Mouse (Mus musculus): ENCODE results near the gene Npcd. TPM values are rescaled to one million over a fixed set of nuclear protein-coding genes. Genes with fewer than 3 reads are reported as not detected.

Npcd gene
- polyA plus RNA-seq, 1 experiment from 2014 or later = 0.26 TPM

GRCm38 (mm10) chr15:79791502-79791901 lies 42.5 kb downstream of the Npcd start:
- Histone ChIP-seq H3K27ac (ENCODE audit: low read depth, low read length) (no peak overlapping the region), H3K4me2 (replicated peaks; ENCODE audit: low read depth, low read length) (no peak overlapping the region), H3K27me3 (ENCODE audit: control insufficient read depth, insufficient read depth, low read length) (peaks cover 2% of the 10 kb centered on the region; the same call in 1 of the 2 replicates), H3K36me3 (ENCODE audit: control insufficient read depth, insufficient read depth, low read length) (no peaks in the 10 kb centered on the region), H3K4me3 (ENCODE audit: low read depth, low read length) (no peak overlapping the region), H3K9me3 (ENCODE audit: control insufficient read depth, low read length) (no peaks in the 10 kb centered on the region), H3K4me1 (replicated peaks; ENCODE audit: control insufficient read depth, insufficient read depth, low read length) (peaks cover 6% of the 10 kb centered on the region), H3K9ac (ENCODE audit: low read depth, low read length) (no peak overlapping the region)
- DNase-seq (ENCODE audit: low spot score) (peak; percentile 77), ATAC-seq (ENCODE audit: low FRiP score) (no peak)
- 3% methylated on average over 11 of the region's 12 CpGs for WGBS

GRCm38 (mm10) chr15:79790905-79791304 lies 43.1 kb downstream of the Npcd start:
- no peak for DNase-seq (ENCODE audit: low spot score)
- Histone ChIP-seq H3K4me3 (ENCODE audit: low read depth, low read length) (no peak overlapping the region), H3K27ac (ENCODE audit: low read depth, low read length) (no peak overlapping the region), H3K9me3 (ENCODE audit: control insufficient read depth, low read length) (no peaks in the 10 kb centered on the region), H3K27me3 (ENCODE audit: control insufficient read depth, insufficient read depth, low read length) (peaks cover 2% of the 10 kb centered on the region; the same call in 1 of the 2 replicates), H3K9ac (ENCODE audit: low read depth, low read length) (no peak overlapping the region), H3K4me2 (replicated peaks; ENCODE audit: low read depth, low read length) (no peak overlapping the region), H3K36me3 (ENCODE audit: control insufficient read depth, insufficient read depth, low read length) (no peaks in the 10 kb centered on the region), H3K4me1 (replicated peaks; ENCODE audit: control insufficient read depth, insufficient read depth, low read length) (peaks cover 6% of the 10 kb centered on the region)
- no peak for ATAC-seq (ENCODE audit: low FRiP score)
- WGBS = 86% methylated on average over 6 of the region's 6 CpGs

DNA sequence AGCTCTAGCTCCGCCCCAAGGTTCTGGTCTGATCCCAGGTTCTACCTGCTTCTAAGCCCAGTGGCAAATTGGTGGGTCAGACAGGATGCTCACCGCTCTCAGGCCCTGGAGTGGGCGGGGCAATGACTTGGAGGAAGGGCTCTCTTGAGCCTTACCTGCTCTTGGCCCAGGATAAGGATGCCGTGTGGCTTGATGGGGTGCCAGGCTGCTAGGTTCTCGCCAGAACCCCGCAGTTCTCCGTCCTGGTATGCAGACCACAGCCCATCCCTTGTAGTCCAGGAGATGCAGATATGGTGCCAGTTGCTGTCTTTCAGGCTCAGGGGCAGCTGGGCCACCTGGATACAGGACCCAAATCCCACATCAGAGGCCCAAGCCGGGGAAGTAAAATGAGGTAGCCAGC lies 43.9 kb downstream of the Npcd start:
- Histone ChIP-seq H3K27me3 (ENCODE audit: control insufficient read depth, insufficient read depth, low read length) (peaks cover 2% of the 10 kb centered on the region; the same call in 1 of the 2 replicates), H3K4me1 (replicated peaks; ENCODE audit: control insufficient read depth, insufficient read depth, low read length) (peaks cover 6% of the 10 kb centered on the region), H3K27ac (ENCODE audit: low read depth, low read length) (no peak overlapping the region), H3K36me3 (ENCODE audit: control insufficient read depth, insufficient read depth, low read length) (no peaks in the 10 kb centered on the region), H3K4me2 (replicated peaks; ENCODE audit: low read depth, low read length) (no peak overlapping the region), H3K9ac (ENCODE audit: low read depth, low read length) (no peak overlapping the region), H3K4me3 (ENCODE audit: low read depth, low read length) (no peak overlapping the region), H3K9me3 (ENCODE audit: control insufficient read depth, low read length) (no peaks in the 10 kb centered on the region)
- ATAC-seq (ENCODE audit: low FRiP score) = no peak
- WGBS = 54% methylated on average over 8 of the region's 8 CpGs
- DNase-seq (ENCODE audit: low spot score) = no peak

DNA sequence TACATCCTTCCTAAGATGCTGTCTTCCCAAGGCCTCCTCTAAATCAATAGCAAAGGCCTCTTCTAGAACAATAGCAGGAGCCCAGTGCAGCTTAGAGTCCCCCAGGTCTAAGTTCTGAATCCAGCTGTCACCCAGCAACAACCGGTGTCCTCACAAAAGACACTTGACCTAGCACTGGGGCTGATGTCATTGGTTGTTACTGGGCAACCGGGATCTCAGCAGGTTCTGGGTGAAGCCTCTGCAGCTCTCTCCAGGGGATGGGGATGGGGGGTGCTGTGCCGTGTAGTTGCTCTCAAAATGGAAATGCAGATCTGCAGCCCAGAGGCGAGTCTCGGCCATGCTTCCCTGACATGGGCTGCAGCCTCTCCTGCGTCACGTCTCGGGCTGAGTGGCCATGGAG lies 46.2 kb downstream of the Npcd start:
- Histone ChIP-seq H3K9me3 (ENCODE audit: control insufficient read depth, low read length) (no peaks in the 10 kb centered on the region), H3K27me3 (ENCODE audit: control insufficient read depth, insufficient read depth, low read length) (no peaks in the 10 kb centered on the region), H3K36me3 (ENCODE audit: control insufficient read depth, insufficient read depth, low read length) (no peaks in the 10 kb centered on the region), H3K9ac (ENCODE audit: low read depth, low read length) (no peak overlapping the region; the same call in 1 of the 2 replicates), H3K4me3 (ENCODE audit: low read depth, low read length) (no peak overlapping the region), H3K4me2 (replicated peaks; ENCODE audit: low read depth, low read length) (no peak overlapping the region), H3K4me1 (replicated peaks; ENCODE audit: control insufficient read depth, insufficient read depth, low read length) (peaks cover 6% of the 10 kb centered on the region), H3K27ac (ENCODE audit: low read depth, low read length) (peak overlapping the region; percentile 39)
- WGBS = 44% methylated on average over 8 of the region's 8 CpGs
- DNase-seq (ENCODE audit: low spot score) = no peak
- ATAC-seq (ENCODE audit: low FRiP score) = no peak

GRCm38 (mm10) chr15:79785056-79785455 lies 49.0 kb downstream of the Npcd start:
- H3K9me3 ChIP-seq (ENCODE audit: control insufficient read depth, low read length) = no peaks in the 10 kb centered on the region
- H3K4me1 ChIP-seq (replicated peaks; ENCODE audit: control insufficient read depth, insufficient read depth, low read length) = peaks cover 2% of the 10 kb centered on the region; the same call in 1 of the 2 replicates
- WGBS = 55% methylated on average over 1 of the region's 1 CpGs
- H3K27ac ChIP-seq (ENCODE audit: low read depth, low read length) = no peak overlapping the region
- H3K27me3 ChIP-seq (ENCODE audit: control insufficient read depth, insufficient read depth, low read length) = no peaks in the 10 kb centered on the region
- no peak for DNase-seq (ENCODE audit: low spot score)
- no peak overlapping the region for H3K4me2 ChIP-seq (replicated peaks; ENCODE audit: low read depth, low read length)
- H3K9ac ChIP-seq (ENCODE audit: low read depth, low read length) = no peak overlapping the region
- no peak for ATAC-seq (ENCODE audit: low FRiP score)
- H3K36me3 ChIP-seq (ENCODE audit: control insufficient read depth, insufficient read depth, low read length) = no peaks in the 10 kb centered on the region
- H3K4me3 ChIP-seq (ENCODE audit: low read depth, low read length) = no peak overlapping the region

DNA sequence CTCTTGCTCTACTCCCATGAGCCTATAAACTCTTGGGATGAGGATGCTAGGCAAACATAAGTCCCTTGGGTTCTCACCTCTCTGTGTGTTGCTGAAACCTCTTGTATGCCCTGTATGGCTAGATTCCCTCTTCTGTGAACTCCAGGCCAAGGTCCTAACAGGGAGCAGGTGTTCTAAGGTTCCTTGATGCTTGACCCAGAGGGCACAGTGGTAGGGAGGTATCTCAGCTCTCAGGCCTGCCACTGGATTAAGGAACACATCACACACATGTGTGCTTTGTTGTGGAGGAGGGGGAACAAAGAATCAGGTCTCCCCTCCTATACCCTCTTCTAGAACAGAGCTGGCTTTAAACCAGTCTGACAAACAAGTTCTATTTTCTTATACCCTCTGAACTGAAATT lies 56.3 kb downstream of the Npcd start, which contains the start of gene Dnal4:
Gene Dnal4 (minus strand): TSS at position 101 of the 400 bp plus-strand sequence.
- no peaks in the 10 kb centered on the region for H3K27me3 ChIP-seq (ENCODE audit: control insufficient read depth, insufficient read depth, low read length)
- no peak within 1 kb of the TSS for H3K27ac ChIP-seq (ENCODE audit: low read depth, low read length)
- ATAC-seq (ENCODE audit: low FRiP score) (no peak), DNase-seq (ENCODE audit: low spot score) (no peak)
- no peaks in the 10 kb centered on the region for H3K36me3 ChIP-seq (ENCODE audit: control insufficient read depth, insufficient read depth, low read length)
- peaks cover 4% of the 10 kb centered on the region; the same call in 1 of the 2 replicates for H3K4me1 ChIP-seq (replicated peaks; ENCODE audit: control insufficient read depth, insufficient read depth, low read length)
- H3K4me3 ChIP-seq (ENCODE audit: low read depth, low read length) = no peak within 1 kb of the TSS
- no peaks in the 10 kb centered on the region for H3K9me3 ChIP-seq (ENCODE audit: control insufficient read depth, low read length)
- H3K9ac ChIP-seq (ENCODE audit: low read depth, low read length) = no peak within 1 kb of the TSS
- no peak within 1 kb of the TSS for H3K4me2 ChIP-seq (replicated peaks; ENCODE audit: low read depth, low read length)

DNA sequence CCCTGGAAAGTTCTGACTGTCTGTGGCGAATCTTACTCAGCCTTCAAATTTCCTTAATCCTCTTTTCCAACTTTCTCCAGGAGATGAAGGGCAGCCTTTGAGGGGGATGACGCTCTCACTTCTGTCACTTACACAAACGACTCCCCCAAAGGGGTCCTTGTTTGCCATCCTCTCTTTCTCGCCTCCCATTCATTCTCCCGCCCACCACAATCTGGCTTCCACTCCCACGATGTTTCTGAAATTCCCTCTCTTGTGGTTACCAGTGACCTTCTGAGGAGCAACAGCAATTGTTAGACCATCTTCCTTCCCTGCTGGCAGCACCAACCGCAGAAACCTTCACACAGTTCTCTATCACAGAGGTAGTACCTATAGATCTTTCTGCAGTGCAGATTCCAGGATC lies 58.4 kb downstream of the Npcd start:
- H3K27me3 ChIP-seq (ENCODE audit: control insufficient read depth, insufficient read depth, low read length) = no peaks in the 10 kb centered on the region
- H3K4me3 ChIP-seq (ENCODE audit: low read depth, low read length) = no peak overlapping the region

DNA sequence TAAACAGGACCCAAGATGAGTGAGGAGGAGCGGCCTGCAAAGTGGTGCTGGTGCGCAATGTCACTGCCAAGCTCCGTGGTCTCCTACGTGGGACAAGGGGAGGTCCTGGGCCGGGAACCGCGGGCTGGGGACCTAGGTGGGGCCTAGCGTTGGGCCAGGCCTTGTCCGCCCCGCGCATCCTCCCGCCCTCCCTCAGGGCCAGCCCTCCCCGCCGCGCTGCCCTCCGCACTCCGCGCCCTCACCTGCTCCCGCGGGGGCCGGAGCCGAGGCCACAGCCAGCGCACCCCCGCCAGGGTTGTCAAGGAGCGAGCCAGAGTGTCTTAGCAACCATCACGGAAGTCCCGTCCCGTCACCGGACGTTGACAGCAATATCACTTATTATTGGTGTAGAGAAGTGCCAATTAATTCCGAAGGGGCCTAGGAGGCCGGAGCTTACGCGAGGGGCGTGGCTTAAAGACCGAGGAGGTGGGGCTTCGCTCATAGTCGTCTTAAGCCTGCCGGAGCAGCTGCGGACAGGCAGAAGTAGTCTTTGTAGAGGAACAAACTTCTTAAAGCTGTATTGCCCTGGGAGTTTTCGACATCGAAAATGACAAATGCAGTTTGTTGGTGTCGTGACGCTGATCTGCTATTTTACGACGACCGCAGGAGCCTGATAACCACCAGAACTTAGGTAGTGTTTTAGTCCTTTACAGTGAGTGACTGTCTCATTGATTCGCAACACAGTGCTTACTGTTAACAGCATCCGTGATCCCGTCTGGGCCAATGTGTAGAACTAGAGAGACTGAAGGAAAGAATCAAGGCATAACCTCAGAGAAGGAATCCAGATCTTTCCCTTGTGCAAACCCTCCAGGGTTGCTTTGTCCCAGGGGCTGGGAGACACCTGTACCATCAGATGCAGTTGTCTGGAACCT lies 59.7 kb downstream of the Npcd start:
- WGBS = under 1% methylated on average over 49 of the region's 50 CpGs
- DNase-seq (ENCODE audit: low spot score) (peak; percentile 95), ATAC-seq (ENCODE audit: low FRiP score) (peak; percentile 96)
- Histone ChIP-seq H3K27ac (ENCODE audit: low read depth, low read length) (peak overlapping the region; percentile 62; the same call in 1 of the 2 replicates), H3K9me3 (ENCODE audit: control insufficient read depth, low read length) (no peaks in the 10 kb centered on the region), H3K9ac (ENCODE audit: low read depth, low read length) (peak overlapping the region; percentile 83), H3K4me2 (replicated peaks; ENCODE audit: low read depth, low read length) (peak overlapping the region; percentile 83), H3K27me3 (ENCODE audit: control insufficient read depth, insufficient read depth, low read length) (no peaks in the 10 kb centered on the region), H3K36me3 (ENCODE audit: control insufficient read depth, insufficient read depth, low read length) (no peaks in the 10 kb centered on the region), H3K4me1 (replicated peaks; ENCODE audit: control insufficient read depth, insufficient read depth, low read length) (peaks cover 4% of the 10 kb centered on the region; the same call in 1 of the 2 replicates), H3K4me3 (ENCODE audit: low read depth, low read length) (peak overlapping the region; percentile 82)

More for the DNA sequence above, 58.4 kb downstream of the Npcd start:
- H3K9ac ChIP-seq (ENCODE audit: low read depth, low read length) = no peak overlapping the region
- H3K9me3 ChIP-seq (ENCODE audit: control insufficient read depth, low read length) = no peaks in the 10 kb centered on the region
- WGBS = 72% methylated on average over 7 of the region's 7 CpGs
- no peak overlapping the region for H3K4me2 ChIP-seq (replicated peaks; ENCODE audit: low read depth, low read length)
- no peak for ATAC-seq (ENCODE audit: low FRiP score)
- H3K27ac ChIP-seq (ENCODE audit: low read depth, low read length) = no peak overlapping the region
- H3K4me1 ChIP-seq (replicated peaks; ENCODE audit: control insufficient read depth, insufficient read depth, low read length) = peaks cover 4% of the 10 kb centered on the region; the same call in 1 of the 2 replicates
- DNase-seq (ENCODE audit: low spot score) = no peak
- H3K36me3 ChIP-seq (ENCODE audit: control insufficient read depth, insufficient read depth, low read length) = no peaks in the 10 kb centered on the region
